Mouse (Mus musculus) forebrain, postnatal 0 days (tissue): ENCODE results near the gene Gadd45g. TPM values are rescaled to one million over a fixed set of nuclear protein-coding genes. Genes with fewer than 3 reads are reported as not detected.
A peak's percentile ranks its signal among the peaks of the same experiment; 100 is the strongest.
"Not testable (repeated sequence)": the region's sequence is repeated elsewhere in the genome, so short reads cannot be mapped to it uniquely, and the experiment has no call there.

Experiments used
- ATAC-seq: fragments of 200-750 bp; cut with Nextera tagmentation; 2 replicates; pipeline ENCODE4 v1.8.0; 2017; ENCODE audit warnings: mild to moderate bottlenecking, moderate library complexity
- DNase-seq: peaks from one replicate; pipeline ENCODE4 v3.0.0-alpha.2; 2015
- H3K27ac ChIP-seq: fragments of 300-500 bp; sonication (generic); 2 replicates; pipeline ENCODE4 v1.5.1; 2014; ENCODE audit warnings: low read depth, mild to moderate bottlenecking, antibody characterized with exemption, low read length, moderate library complexity, mixed read lengths
- H3K27me3 ChIP-seq: fragments of 300-500 bp; sonication (generic); 2 replicates; pipeline ENCODE4 v1.6.1; 2014; ENCODE audit warnings: mild to moderate bottlenecking, low read length, mixed read lengths; ENCODE audit not compliant: insufficient read depth
- H3K36me3 ChIP-seq: fragments of 300-500 bp; sonication (generic); 2 replicates; pipeline ENCODE4 v1.6.1; 2014; ENCODE audit warnings: mild to moderate bottlenecking, moderate library complexity; ENCODE audit not compliant: insufficient read depth
- H3K4me1 ChIP-seq: fragments of 300-500 bp; sonication (generic); 2 replicates; pipeline ENCODE4 v1.6.1; 2014; ENCODE audit warnings: antibody characterized with exemption; ENCODE audit not compliant: insufficient read depth
- H3K4me2 ChIP-seq: fragments of 300-500 bp; sonication (generic); 2 replicates; pipeline ENCODE4 v1.6.1; 2014; ENCODE audit warnings: low read depth, mild to moderate bottlenecking, moderate library complexity
- H3K4me3 ChIP-seq: fragments of 300-500 bp; sonication (generic); 2 replicates; pipeline ENCODE4 v1.5.1; 2014; ENCODE audit warnings: low read depth, low read length, mixed read lengths
- H3K9ac ChIP-seq: fragments of 300-500 bp; sonication (generic); 2 replicates; pipeline ENCODE4 v1.6.1; 2014; ENCODE audit warnings: mild to moderate bottlenecking
- H3K9me3 ChIP-seq: fragments of 300-500 bp; sonication (generic); 2 replicates; pipeline ENCODE4 v1.6.1; 2016; ENCODE audit warnings: low read length
- CTCF ChIP-seq: sonication (generic); IDR thresholded peaks from 2 replicates; pipeline ENCODE4 v1.5.1; 2016; ENCODE audit warnings: antibody characterized with exemption, control low read depth, low read depth
- WGBS: fragments of 180-500 bp; shearing (Covaris S2); extraction: QIAGEN DNeasy Blood & Tissue Kit; methylation state at CpG from one replicate; pipeline ENCODE4 v1.1.7; 2014; 5-methylcytosine and 5-hydroxymethylcytosine counted together
- polyA plus RNA-seq: library from polyadenylated mRNA; unstranded; fragments of >200 nt; fragmentation: Nextera tagmentation; extraction: Ambion mirVana; gene quantifications from 2 replicates; pipeline ENCODE4 v1.2.1, GENCODE M21; 2015
- total RNA-seq: library from RNA; depleted of rRNA; stranded (reverse); fragments of >200 nt; gene quantifications from 2 replicates; pipeline ENCODE4 v1.2.3, GENCODE M21; 2014

Gene Gadd45g
- total and polyA plus RNA-seq, 2 experiments from 2014 or later, result 13.9 to 34.3 TPM

DNA sequence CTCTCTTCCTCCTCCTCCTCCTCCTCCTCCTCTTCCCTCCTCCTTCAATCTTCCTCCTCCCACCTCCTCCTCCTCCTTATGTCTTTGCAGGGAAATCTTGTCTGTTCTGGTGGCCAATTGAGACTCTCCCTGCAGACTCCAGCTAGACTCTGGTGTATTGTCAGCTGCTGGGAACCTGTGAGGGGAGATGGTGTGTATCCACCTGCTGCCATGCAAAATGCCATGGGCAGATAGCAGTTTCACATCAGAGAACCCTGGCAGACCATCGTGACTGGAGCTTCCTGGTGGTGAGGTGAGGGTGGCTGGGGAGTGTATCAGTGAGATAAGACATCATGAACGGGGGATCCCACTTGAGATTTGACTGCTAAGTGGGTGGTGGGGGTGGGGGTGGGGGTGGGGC lies 12.0 kb upstream of the Gadd45g start:
- Histone ChIP-seq H3K4me2 (no peak overlapping the region), H3K4me1 (no peaks in the 10 kb centered on the region), H3K9ac (no peak overlapping the region), H3K4me3 (no peak overlapping the region), H3K27ac (no peak overlapping the region), H3K36me3 (no peaks in the 10 kb centered on the region), H3K27me3 (no peaks in the 10 kb centered on the region; the same call in 1 of the 2 replicates), H3K9me3 (no peaks in the 10 kb centered on the region)
- ATAC-seq, result no peak
- TF ChIP-seq CTCF, result no peak
- DNase-seq, result no peak
- WGBS, result 67% methylated on average over 2 of the region's 2 CpGs

- not testable (repeated sequence) for H3K27ac ChIP-seq, H3K4me3 ChIP-seq, H3K4me1 ChIP-seq, H3K36me3 ChIP-seq, DNase-seq, H3K4me2 ChIP-seq, ATAC-seq, H3K9me3 ChIP-seq, H3K9ac ChIP-seq, H3K27me3 ChIP-seq
- WGBS, result 83% methylated on average over 4 of the region's 4 CpGs
These were observed 11.3 kb upstream of the Gadd45g start for GRCm38 (mm10) chr13:51835208-51835607.

DNA sequence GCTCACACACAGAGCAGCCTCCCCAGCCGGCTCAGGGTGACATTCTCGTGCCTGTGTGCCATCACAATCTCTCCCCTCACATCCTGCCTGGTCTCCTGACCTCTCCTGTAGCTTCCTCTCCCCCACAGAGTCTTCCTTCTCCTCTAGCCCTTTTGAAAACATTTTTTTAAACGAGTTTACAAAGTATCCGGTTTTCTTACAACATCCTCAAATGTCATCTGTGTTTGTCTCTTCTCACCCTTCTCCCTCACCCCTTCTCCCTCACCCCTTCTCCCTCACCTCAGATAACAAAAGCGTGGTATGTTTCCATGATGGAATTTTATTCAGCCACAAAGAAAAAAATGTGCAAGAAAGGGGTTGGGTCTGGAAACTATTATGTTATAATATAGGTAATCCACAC lies 9.1 kb upstream of the Gadd45g start:
- peaks cover 12% of the 10 kb centered on the region; the same call in 1 of the 2 replicates for H3K27me3 ChIP-seq
- 56% methylated on average over 5 of the region's 5 CpGs for WGBS
- H3K4me1 ChIP-seq, result no peaks in the 10 kb centered on the region
- H3K9ac ChIP-seq, result no peak overlapping the region
- H3K4me3 ChIP-seq, result no peak overlapping the region
- DNase-seq (no peak), ATAC-seq (no peak)
- no peak overlapping the region for H3K27ac ChIP-seq
- no peaks in the 10 kb centered on the region for H3K9me3 ChIP-seq
- no peak for TF ChIP-seq CTCF
- H3K36me3 ChIP-seq, result no peaks in the 10 kb centered on the region
- no peak overlapping the region for H3K4me2 ChIP-seq

DNA sequence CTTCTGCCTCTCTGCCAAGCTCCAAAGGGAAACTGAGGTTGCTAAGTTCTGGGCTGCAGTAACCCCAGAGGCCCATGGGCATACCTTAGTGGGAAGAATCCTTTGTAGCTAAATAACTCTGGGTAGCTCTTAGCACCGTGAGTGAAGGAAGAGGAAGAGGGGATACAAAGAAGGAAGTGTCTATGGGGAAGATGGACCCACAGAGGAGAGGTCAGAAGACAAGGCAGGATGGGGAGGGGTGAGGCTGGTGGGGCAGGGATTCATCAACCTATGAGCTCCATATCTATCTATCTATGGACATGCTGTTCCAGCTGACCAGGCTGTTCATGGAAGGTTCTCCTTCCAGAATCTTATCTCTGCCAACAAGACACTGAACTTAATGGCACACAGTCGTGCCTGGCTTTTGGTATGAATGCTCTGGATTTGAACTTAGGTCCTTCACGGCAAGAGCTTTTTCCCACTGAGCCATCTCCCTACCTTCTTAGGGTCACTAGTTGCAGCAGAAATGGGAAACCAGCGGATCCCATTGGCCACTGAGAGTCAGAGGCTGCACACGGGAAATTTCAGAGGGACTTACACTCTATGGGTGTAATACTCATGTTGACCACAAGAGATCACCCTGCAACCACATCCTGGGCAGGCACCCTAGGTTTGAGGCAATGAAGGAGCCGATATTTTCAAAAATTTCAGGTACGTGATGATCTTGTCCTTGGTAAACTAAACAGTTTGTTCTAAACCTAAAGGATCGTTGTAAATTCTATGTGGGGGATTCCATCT lies 7.0 kb upstream of the Gadd45g start:
- ATAC-seq, result peak; percentile 73

GRCm38 (mm10) chr13:51840702-51841101 lies 5.8 kb upstream of the Gadd45g start:
- no peak overlapping the region for H3K4me3 ChIP-seq
- no peak overlapping the region for H3K9ac ChIP-seq
- H3K4me2 ChIP-seq, result no peak overlapping the region
- no peaks in the 10 kb centered on the region for H3K9me3 ChIP-seq
- peaks cover 12% of the 10 kb centered on the region; the same call in 1 of the 2 replicates for H3K27me3 ChIP-seq
- 48% methylated on average over 6 of the region's 6 CpGs for WGBS
- ATAC-seq (no peak), DNase-seq (no peak)
- no peak for TF ChIP-seq CTCF
- no peak overlapping the region for H3K27ac ChIP-seq
- H3K36me3 ChIP-seq, result no peaks in the 10 kb centered on the region
- no peaks in the 10 kb centered on the region for H3K4me1 ChIP-seq

More for the DNA sequence above, 7.0 kb upstream of the Gadd45g start:
- peaks cover 12% of the 10 kb centered on the region; the same call in 1 of the 2 replicates for H3K27me3 ChIP-seq
- no peak overlapping the region for H3K9ac ChIP-seq
- TF ChIP-seq CTCF, result peak; percentile 95
- peak; percentile 80 for DNase-seq
- WGBS, result 20% methylated on average over 8 of the region's 8 CpGs
- H3K4me2 ChIP-seq, result no peak overlapping the region
- no peaks in the 10 kb centered on the region for H3K36me3 ChIP-seq
- no peak overlapping the region for H3K27ac ChIP-seq
- no peaks in the 10 kb centered on the region for H3K9me3 ChIP-seq
- H3K4me3 ChIP-seq, result no peak overlapping the region
- H3K4me1 ChIP-seq, result no peaks in the 10 kb centered on the region

GRCm38 (mm10) chr13:51841541-51842115 lies 4.8 kb upstream of the Gadd45g start:
- 15% methylated on average over 12 of the region's 12 CpGs for WGBS
- Histone ChIP-seq H3K4me3 (no peak overlapping the region), H3K9ac (no peak overlapping the region), H3K4me1 (no peaks in the 10 kb centered on the region), H3K9me3 (no peaks in the 10 kb centered on the region), H3K27me3 (peaks cover 12% of the 10 kb centered on the region; the same call in 1 of the 2 replicates), H3K36me3 (no peaks in the 10 kb centered on the region), H3K27ac (no peak overlapping the region), H3K4me2 (no peak overlapping the region)
- DNase-seq, result no peak
- TF ChIP-seq CTCF, result no peak
- ATAC-seq, result no peak

DNA sequence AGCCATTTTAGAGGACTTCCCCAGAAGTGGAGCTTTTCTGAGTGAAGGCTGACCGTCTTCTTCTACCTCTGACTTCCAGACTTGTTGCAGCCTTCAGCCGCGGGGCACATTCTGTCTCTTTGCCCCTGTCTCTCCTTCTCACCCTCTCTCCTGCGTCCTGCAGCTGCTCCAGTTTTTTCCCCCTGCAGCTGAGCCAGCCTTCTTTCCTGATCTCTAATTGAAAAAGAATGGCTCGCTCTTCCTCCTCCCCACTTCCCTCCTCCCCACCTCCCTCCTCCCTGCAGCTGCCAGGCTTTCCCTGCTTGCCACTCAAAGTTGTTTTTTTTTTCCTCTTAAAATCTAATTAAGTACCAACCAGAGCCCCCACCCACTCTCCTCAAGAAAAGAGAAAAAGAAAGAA lies 4.3 kb upstream of the Gadd45g start:
- WGBS, result 10% methylated on average over 5 of the region's 5 CpGs
- no peak overlapping the region for H3K27ac ChIP-seq

More for the DNA sequence above, 4.3 kb upstream of the Gadd45g start:
- Histone ChIP-seq H3K27me3 (peaks cover 12% of the 10 kb centered on the region; the same call in 1 of the 2 replicates), H3K9me3 (no peaks in the 10 kb centered on the region), H3K4me3 (no peak overlapping the region), H3K9ac (no peak overlapping the region), H3K4me2 (no peak overlapping the region), H3K36me3 (no peaks in the 10 kb centered on the region), H3K4me1 (no peaks in the 10 kb centered on the region)
- DNase-seq, result no peak
- ATAC-seq, result no peak
- TF ChIP-seq CTCF, result no peak
